Mouse (Mus musculus) myocyte (in vitro differentiated cells): Measurements from ENCODE around the gene Ube2l3.
"Not testable (repeated sequence)": the region's sequence is repeated elsewhere in the genome, so short reads cannot be mapped to it uniquely, and the experiment has no call there.

Source experiments
- MAX ChIP-seq: IDR thresholded peaks from one replicate; pipeline ENCODE4 v1.6.1; 2011; ENCODE audit warnings: low read depth, mild to moderate bottlenecking, control low read depth
- MYOG ChIP-seq, 3 experiments: IDR thresholded peaks; one replicate each; pipeline ENCODE4 v1.6.1; 2011; ENCODE audit warnings: control low read depth in 2 of 3, low read depth in 2 of 3, mild to moderate bottlenecking in 2 of 3; ENCODE audit not compliant: insufficient read length in 2 of 3, control insufficient read depth in 1 of 3, insufficient read depth in 1 of 3
- POLR2A ChIP-seq: IDR thresholded peaks from one replicate; pipeline ENCODE4 v1.6.1; 2011; ENCODE audit warnings: low read depth, mild to moderate bottlenecking, control low read depth, moderate library complexity; ENCODE audit not compliant: insufficient read length
- TCF3 ChIP-seq: IDR thresholded peaks from one replicate; pipeline ENCODE4 v1.6.1; 2011; ENCODE audit warnings: low read depth, control low read depth; ENCODE audit not compliant: insufficient read length

DNA sequence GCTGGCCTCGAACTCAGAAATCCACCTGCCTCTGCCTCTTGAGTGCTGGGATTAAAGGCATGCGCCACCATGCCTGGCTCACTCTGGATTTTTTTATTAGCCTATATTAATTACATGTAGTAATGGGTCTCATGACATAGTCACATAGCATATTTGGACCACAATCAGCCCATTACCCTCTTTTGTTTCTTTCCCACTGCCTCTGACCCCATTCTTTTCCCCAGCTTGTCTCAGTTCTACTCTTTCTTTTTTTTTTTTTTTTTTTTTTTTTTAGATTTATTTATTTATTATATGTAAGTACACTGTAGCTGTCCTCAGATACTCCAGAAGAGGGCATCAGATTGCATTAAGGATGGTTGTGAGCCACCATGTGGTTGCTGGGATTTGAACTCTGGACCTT is 29.1 kb upstream of the Ube2l3 start:
- TF ChIP-seq POLR2A; MAX; TCF3; MYOG (IDR thresholded peaks at IDR 0.05; ENCODE audit: control insufficient read depth in 1 of 3, insufficient read depth in 1 of 3, insufficient read length in 2 of 3, low read depth in 2 of 3): not testable (repeated sequence)
